Mouse (Mus musculus) liver, adult 2 months (tissue): Measurements from ENCODE around the gene Igsf3.

Source experiments
- CTCF ChIP-seq: fragments of 200-500 bp; IDR thresholded peaks from 2 replicates; pipeline ENCODE4 v1.5.1; 2011; ENCODE audit warnings: low read depth, low read length, control low read depth
- POLR2A ChIP-seq: fragments of 200-500 bp; IDR thresholded peaks from 2 replicates; pipeline ENCODE4 v1.6.1; 2011; ENCODE audit warnings: low read length, control low read depth; ENCODE audit not compliant: insufficient read depth; ENCODE audit errors: extremely low read depth

- TF ChIP-seq CTCF: no peak
- TF ChIP-seq POLR2A: no peak
Measured at GRCm38 (mm10) chr3:101378102-101378501, 1.2 kb downstream of the Igsf3 start.
